Mouse (Mus musculus): Measurements from ENCODE around the gene Baiap2.

GRCm38 (mm10) chr11:119919897-119920296, 22.7 kb upstream of the Baiap2 start:
- TF ChIP-seq POLR2A (IDR thresholded peaks at IDR 0.05; ENCODE audit: insufficient read depth, low read depth, low read length) (no peak), CTCF (IDR thresholded peaks at IDR 0.05) (peak; percentile 90), EP300 (IDR thresholded peaks at IDR 0.05; ENCODE audit: insufficient read depth, low read depth, low read length) (no peak)

All from heart, adult 2 months (tissue).